Mouse (Mus musculus): ENCODE data around the gene Dclk3. TPM values are rescaled to one million over a fixed set of nuclear protein-coding genes. Genes with fewer than 3 reads are reported as not detected.

Gene Dclk3
- polyA plus RNA-seq, 1 experiment from 2014 or later: not detected

GRCm38 (mm10) chr9:111422567-111422966 lies 16.3 kb upstream of the Dclk3 start:
- Histone ChIP-seq H3K36me3 (ENCODE audit: inconsistent target) (no peaks in the 10 kb centered on the region), H3K4me3 (ENCODE audit: inconsistent target) (no peak overlapping the region), H3K79me2 (ENCODE audit: inconsistent target) (no peaks in the 10 kb centered on the region), H3K27ac (no peak overlapping the region)
- WGBS (ENCODE audit: missing documents): 82% methylated on average over 5 of the region's 5 CpGs

GRCm38 (mm10) chr9:111425113-111425512 lies 13.8 kb upstream of the Dclk3 start:
- H3K79me2 ChIP-seq (ENCODE audit: inconsistent target): no peaks in the 10 kb centered on the region
- H3K4me3 ChIP-seq (ENCODE audit: inconsistent target): no peak overlapping the region
- no peak overlapping the region for H3K27ac ChIP-seq
- H3K36me3 ChIP-seq (ENCODE audit: inconsistent target): no peaks in the 10 kb centered on the region
- 84% methylated on average over 5 of the region's 6 CpGs for WGBS (ENCODE audit: missing documents)

GRCm38 (mm10) chr9:111425952-111426351 lies 12.9 kb upstream of the Dclk3 start:
- H3K36me3 ChIP-seq (ENCODE audit: inconsistent target): no peaks in the 10 kb centered on the region
- WGBS (ENCODE audit: missing documents): 92% methylated on average over 4 of the region's 4 CpGs
- no peaks in the 10 kb centered on the region for H3K79me2 ChIP-seq (ENCODE audit: inconsistent target)
- no peak overlapping the region for H3K4me3 ChIP-seq (ENCODE audit: inconsistent target)
- H3K27ac ChIP-seq: no peak overlapping the region

GRCm38 (mm10) chr9:111427891-111428555 lies 10.9 kb upstream of the Dclk3 start:
- H3K36me3 ChIP-seq (ENCODE audit: inconsistent target): no peaks in the 10 kb centered on the region
- H3K79me2 ChIP-seq (ENCODE audit: inconsistent target): no peaks in the 10 kb centered on the region
- no peak overlapping the region for H3K27ac ChIP-seq
- H3K4me3 ChIP-seq (ENCODE audit: inconsistent target): no peak overlapping the region
- WGBS (ENCODE audit: missing documents): 87% methylated on average over 9 of the region's 9 CpGs

GRCm38 (mm10) chr9:111428698-111429362 lies 10.1 kb upstream of the Dclk3 start:
- Histone ChIP-seq H3K79me2 (ENCODE audit: inconsistent target) (no peaks in the 10 kb centered on the region), H3K4me3 (ENCODE audit: inconsistent target) (no peak overlapping the region), H3K27ac (no peak overlapping the region), H3K36me3 (ENCODE audit: inconsistent target) (no peaks in the 10 kb centered on the region)
- WGBS (ENCODE audit: missing documents): 68% methylated on average over 8 of the region's 8 CpGs

GRCm38 (mm10) chr9:111429363-111429750 lies 9.5 kb upstream of the Dclk3 start:
- H3K79me2 ChIP-seq (ENCODE audit: inconsistent target): no peaks in the 10 kb centered on the region
- 67% methylated on average over 2 of the region's 2 CpGs for WGBS (ENCODE audit: missing documents)

GRCm38 (mm10) chr9:111435429-111435828 lies 3.5 kb upstream of the Dclk3 start:
- WGBS (ENCODE audit: missing documents): 89% methylated on average over 2 of the region's 2 CpGs
- no peak overlapping the region for H3K27ac ChIP-seq
- H3K4me3 ChIP-seq (ENCODE audit: inconsistent target): no peak overlapping the region
- no peaks in the 10 kb centered on the region for H3K36me3 ChIP-seq (ENCODE audit: inconsistent target)
- no peaks in the 10 kb centered on the region for H3K79me2 ChIP-seq (ENCODE audit: inconsistent target)

More at GRCm38 (mm10) chr9:111429363-111429750, 9.5 kb upstream of the Dclk3 start:
- Histone ChIP-seq H3K36me3 (ENCODE audit: inconsistent target) (no peaks in the 10 kb centered on the region), H3K4me3 (ENCODE audit: inconsistent target) (no peak overlapping the region), H3K27ac (no peak overlapping the region)

GRCm38 (mm10) chr9:111439836-111440201 lies 938 bp downstream of the Dclk3 start:
- no peak overlapping the region for H3K4me3 ChIP-seq (ENCODE audit: inconsistent target)
- no peaks in the 10 kb centered on the region for H3K79me2 ChIP-seq (ENCODE audit: inconsistent target)
- 74% methylated on average over 8 of the region's 8 CpGs for WGBS (ENCODE audit: missing documents)
- H3K36me3 ChIP-seq (ENCODE audit: inconsistent target): no peaks in the 10 kb centered on the region
- H3K27ac ChIP-seq: no peak overlapping the region

- H3K36me3 ChIP-seq (ENCODE audit: inconsistent target): no peaks in the 10 kb centered on the region
- no peak overlapping the region for H3K4me3 ChIP-seq (ENCODE audit: inconsistent target)
- no peak overlapping the region for H3K27ac ChIP-seq
- WGBS (ENCODE audit: missing documents): 89% methylated on average over 6 of the region's 6 CpGs
- no peaks in the 10 kb centered on the region for H3K79me2 ChIP-seq (ENCODE audit: inconsistent target)
Measured at GRCm38 (mm10) chr9:111440446-111440845, 1.6 kb downstream of the Dclk3 start.

- H3K27ac ChIP-seq: no peak overlapping the region
- H3K4me3 ChIP-seq (ENCODE audit: inconsistent target): no peak overlapping the region
- 84% methylated on average over 2 of the region's 2 CpGs for WGBS (ENCODE audit: missing documents)
- H3K79me2 ChIP-seq (ENCODE audit: inconsistent target): no peaks in the 10 kb centered on the region
- no peaks in the 10 kb centered on the region for H3K36me3 ChIP-seq (ENCODE audit: inconsistent target)
Measured at GRCm38 (mm10) chr9:111441151-111441550, 2.3 kb downstream of the Dclk3 start.

GRCm38 (mm10) chr9:111446204-111446603 lies 7.3 kb downstream of the Dclk3 start:
- 95% methylated on average over 2 of the region's 2 CpGs for WGBS (ENCODE audit: missing documents)
- no peaks in the 10 kb centered on the region for H3K79me2 ChIP-seq (ENCODE audit: inconsistent target)
- no peaks in the 10 kb centered on the region for H3K36me3 ChIP-seq (ENCODE audit: inconsistent target)
- H3K4me3 ChIP-seq (ENCODE audit: inconsistent target): no peak overlapping the region
- H3K27ac ChIP-seq: no peak overlapping the region

GRCm38 (mm10) chr9:111448976-111449375 lies 10.1 kb downstream of the Dclk3 start:
- no peaks in the 10 kb centered on the region for H3K79me2 ChIP-seq (ENCODE audit: inconsistent target)
- no peak overlapping the region for H3K4me3 ChIP-seq (ENCODE audit: inconsistent target)
- WGBS (ENCODE audit: missing documents): 89% methylated on average over 2 of the region's 2 CpGs
- no peaks in the 10 kb centered on the region for H3K36me3 ChIP-seq (ENCODE audit: inconsistent target)
- no peak overlapping the region for H3K27ac ChIP-seq

GRCm38 (mm10) chr9:111449880-111450279 lies 11.0 kb downstream of the Dclk3 start:
- Histone ChIP-seq H3K79me2 (ENCODE audit: inconsistent target) (no peaks in the 10 kb centered on the region), H3K27ac (no peak overlapping the region), H3K36me3 (ENCODE audit: inconsistent target) (no peaks in the 10 kb centered on the region), H3K4me3 (ENCODE audit: inconsistent target) (no peak overlapping the region)
- 58% methylated on average over 5 of the region's 5 CpGs for WGBS (ENCODE audit: missing documents)

GRCm38 (mm10) chr9:111450853-111451404 lies 12.0 kb downstream of the Dclk3 start:
- Histone ChIP-seq H3K4me3 (ENCODE audit: inconsistent target) (no peak overlapping the region), H3K27ac (no peak overlapping the region), H3K36me3 (ENCODE audit: inconsistent target) (no peaks in the 10 kb centered on the region), H3K79me2 (ENCODE audit: inconsistent target) (no peaks in the 10 kb centered on the region)
- WGBS (ENCODE audit: missing documents): 91% methylated on average over 12 of the region's 12 CpGs

- Histone ChIP-seq H3K79me2 (ENCODE audit: inconsistent target) (no peaks in the 10 kb centered on the region), H3K36me3 (ENCODE audit: inconsistent target) (no peaks in the 10 kb centered on the region), H3K4me3 (ENCODE audit: inconsistent target) (no peak overlapping the region), H3K27ac (no peak overlapping the region)
- WGBS (ENCODE audit: missing documents): 4% methylated on average over 3 of the region's 3 CpGs
Measured at GRCm38 (mm10) chr9:111453895-111454294, 15.0 kb downstream of the Dclk3 start.

All from macrophage (primary cell).